Mouse (Mus musculus) testis, adult 2 months (tissue): ENCODE measurements around the gene Pam. TPM values are rescaled to one million over a fixed set of nuclear protein-coding genes. Genes with fewer than 3 reads are reported as not detected.

Source experiments
- H3K27ac ChIP-seq: fragments of 200-500 bp; 2 replicates; pipeline ENCODE4 v1.5.1; 2012; ENCODE audit warnings: low read depth, low read length; ENCODE audit not compliant: control insufficient read depth, insufficient read depth
- H3K27me3 ChIP-seq: fragments of 200-500 bp; 2 replicates; pipeline ENCODE4 v1.6.1; 2012; ENCODE audit warnings: mild to moderate bottlenecking, low read length, moderate library complexity; ENCODE audit not compliant: control insufficient read depth, insufficient read depth
- H3K36me3 ChIP-seq: fragments of 200-500 bp; 2 replicates; pipeline ENCODE4 v1.6.1; 2012; ENCODE audit warnings: mild to moderate bottlenecking, low read length; ENCODE audit not compliant: control insufficient read depth, insufficient read depth
- H3K4me1 ChIP-seq: fragments of 200-500 bp; 2 replicates; pipeline ENCODE4 v1.6.1; 2012; ENCODE audit warnings: low read length; ENCODE audit not compliant: control insufficient read depth, insufficient read depth
- H3K4me3 ChIP-seq: fragments of 200-500 bp; 2 replicates; pipeline ENCODE4 v1.5.1; 2012; ENCODE audit warnings: low read depth, mild to moderate bottlenecking, low read length, moderate library complexity, mixed read lengths; ENCODE audit not compliant: control insufficient read depth
- CTCF ChIP-seq: fragments of 200-500 bp; IDR thresholded peaks from 2 replicates; pipeline ENCODE4 v1.5.1; 2012; ENCODE audit warnings: low read depth, mild to moderate bottlenecking, inconsistent platforms, low read length, moderate library complexity; ENCODE audit not compliant: control insufficient read depth, insufficient read depth, insufficient replicate concordance
- POLR2A ChIP-seq: fragments of 200-500 bp; IDR thresholded peaks from 2 replicates; pipeline ENCODE4 v1.6.1; 2012; ENCODE audit warnings: low read depth, mild to moderate bottlenecking, inconsistent platforms, low read length, moderate library complexity; ENCODE audit not compliant: control insufficient read depth
- polyA plus RNA-seq: library from polyadenylated mRNA; depleted of rRNA; stranded (reverse); fragments of >200 nt; gene quantifications from 2 replicates; pipeline ENCODE4 v1.2.3, GENCODE M21; 2012

Gene Pam
- polyA plus RNA-seq, 1 experiment = 6.1 TPM

- peaks cover 5% of the 10 kb centered on the region for H3K4me1 ChIP-seq
- no peaks in the 10 kb centered on the region for H3K36me3 ChIP-seq
- TF ChIP-seq CTCF (no peak), POLR2A (no peak)
These were observed 44.4 kb downstream of the Pam start for GRCm38 (mm10) chr1:98051039-98051438.

GRCm38 (mm10) chr1:98049756-98050155 is 45.7 kb downstream of the Pam start:
- TF ChIP-seq POLR2A (no peak), CTCF (no peak)
- Histone ChIP-seq H3K27me3 (no peaks in the 10 kb centered on the region), H3K36me3 (no peaks in the 10 kb centered on the region), H3K4me1 (no peaks in the 10 kb centered on the region), H3K4me3 (no peak overlapping the region), H3K27ac (no peak overlapping the region)

More at GRCm38 (mm10) chr1:98051039-98051438, 44.4 kb downstream of the Pam start:
- Histone ChIP-seq H3K27ac (no peak overlapping the region), H3K4me3 (no peak overlapping the region), H3K27me3 (no peaks in the 10 kb centered on the region)

- no peaks in the 10 kb centered on the region for H3K4me1 ChIP-seq
- no peak overlapping the region for H3K4me3 ChIP-seq
- TF ChIP-seq CTCF (no peak), POLR2A (no peak)
- no peaks in the 10 kb centered on the region for H3K27me3 ChIP-seq
- no peak overlapping the region for H3K27ac ChIP-seq
- no peaks in the 10 kb centered on the region for H3K36me3 ChIP-seq
These were observed 47.1 kb downstream of the Pam start for GRCm38 (mm10) chr1:98048218-98048801.

GRCm38 (mm10) chr1:98047284-98048217 is 47.9 kb downstream of the Pam start:
- TF ChIP-seq POLR2A = no peak
- TF ChIP-seq CTCF = no peak
- Histone ChIP-seq H3K4me1 (no peaks in the 10 kb centered on the region), H3K27me3 (no peaks in the 10 kb centered on the region)

GRCm38 (mm10) chr1:98042425-98042824 is 53.0 kb downstream of the Pam start:
- H3K27me3 ChIP-seq = no peaks in the 10 kb centered on the region
- no peak overlapping the region for H3K27ac ChIP-seq
- TF ChIP-seq CTCF (no peak), POLR2A (no peak)
- no peaks in the 10 kb centered on the region for H3K36me3 ChIP-seq
- no peaks in the 10 kb centered on the region for H3K4me1 ChIP-seq
- no peak overlapping the region for H3K4me3 ChIP-seq

More at GRCm38 (mm10) chr1:98047284-98048217, 47.9 kb downstream of the Pam start:
- Histone ChIP-seq H3K36me3 (no peaks in the 10 kb centered on the region), H3K4me3 (no peak overlapping the region), H3K27ac (no peak overlapping the region)

DNA sequence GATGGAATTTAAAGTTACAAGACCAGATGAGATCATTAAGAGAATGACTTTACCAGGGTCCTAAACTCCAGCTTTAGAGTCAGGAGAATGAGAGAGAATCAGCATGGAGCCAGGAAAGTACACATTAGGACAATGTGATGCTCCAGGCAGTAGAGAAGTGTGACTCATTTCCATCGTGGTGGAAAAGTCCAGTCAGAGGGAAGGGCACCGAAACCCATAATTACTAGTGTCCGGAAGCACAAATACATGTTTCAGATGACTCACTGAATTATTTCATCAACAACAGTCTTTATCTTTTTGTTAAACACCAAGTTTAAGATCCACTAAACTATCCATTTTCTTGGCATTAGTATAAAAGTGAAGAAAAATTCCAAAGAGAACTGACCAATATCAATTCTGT is 57.2 kb downstream of the Pam start:
- Histone ChIP-seq H3K4me1 (no peaks in the 10 kb centered on the region), H3K4me3 (no peak overlapping the region), H3K27me3 (no peaks in the 10 kb centered on the region), H3K36me3 (no peaks in the 10 kb centered on the region), H3K27ac (no peak overlapping the region)
- TF ChIP-seq CTCF = no peak
- no peak for TF ChIP-seq POLR2A

GRCm38 (mm10) chr1:98035736-98036135 is 59.7 kb downstream of the Pam start:
- Histone ChIP-seq H3K4me3 (no peak overlapping the region), H3K36me3 (no peaks in the 10 kb centered on the region), H3K27ac (no peak overlapping the region), H3K4me1 (no peaks in the 10 kb centered on the region), H3K27me3 (no peaks in the 10 kb centered on the region)
- TF ChIP-seq CTCF (no peak), POLR2A (no peak)
